Mouse (Mus musculus) thymus, postnatal 25 days (tissue): ENCODE results near the gene Man2a1.

ENCODE experiments used
- DNase-seq: peaks from one replicate; pipeline ENCODE4 v3.0.0; 2022

The Man2a1 gene

GRCm38 (mm10) chr17:64764175-64765122 is 163.9 kb downstream of the Man2a1 start:
- DNase-seq, result no peak

DNA sequence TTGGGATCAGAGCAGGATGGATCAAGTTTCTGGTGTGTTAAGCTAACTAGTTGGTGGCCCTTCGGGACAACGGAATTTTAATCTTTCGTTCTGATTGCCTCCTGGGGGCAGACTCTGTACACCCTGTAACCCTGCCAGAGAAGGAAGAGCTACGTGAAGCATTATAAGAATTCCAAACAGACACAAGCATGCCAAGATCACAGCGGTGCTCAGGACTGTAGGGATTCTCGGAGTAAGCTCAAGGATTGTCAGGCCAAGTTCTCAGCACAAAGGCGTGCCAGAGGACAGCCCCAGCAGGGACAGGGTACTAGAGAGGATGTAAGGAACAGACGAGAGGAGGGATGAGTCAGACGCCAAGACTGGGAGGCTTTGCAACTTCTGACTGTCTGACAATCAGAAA is 164.8 kb downstream of the Man2a1 start:
- no peak for DNase-seq

- no peak for DNase-seq
Measured at GRCm38 (mm10) chr17:64766507-64766906, 166.0 kb downstream of the Man2a1 start.

DNA sequence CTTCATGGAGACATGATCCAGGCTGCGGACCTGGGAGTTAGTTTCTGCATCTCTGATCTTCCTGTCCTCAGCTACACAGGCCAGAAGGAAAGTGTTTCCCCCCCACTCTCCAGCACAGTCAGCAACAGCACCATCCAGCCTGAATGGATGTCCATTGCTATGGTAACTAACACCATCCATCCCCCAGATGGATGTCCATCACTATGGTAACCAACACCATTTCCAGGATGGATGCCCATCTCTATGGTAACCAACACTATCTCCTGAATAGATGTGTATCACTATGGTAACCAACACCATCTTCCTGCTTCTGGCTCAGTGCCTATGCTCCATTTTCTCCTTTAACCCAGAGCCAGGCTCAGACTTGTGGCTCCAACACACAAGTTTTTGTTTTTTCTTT is 169.7 kb downstream of the Man2a1 start:
- DNase-seq, result no peak

DNA sequence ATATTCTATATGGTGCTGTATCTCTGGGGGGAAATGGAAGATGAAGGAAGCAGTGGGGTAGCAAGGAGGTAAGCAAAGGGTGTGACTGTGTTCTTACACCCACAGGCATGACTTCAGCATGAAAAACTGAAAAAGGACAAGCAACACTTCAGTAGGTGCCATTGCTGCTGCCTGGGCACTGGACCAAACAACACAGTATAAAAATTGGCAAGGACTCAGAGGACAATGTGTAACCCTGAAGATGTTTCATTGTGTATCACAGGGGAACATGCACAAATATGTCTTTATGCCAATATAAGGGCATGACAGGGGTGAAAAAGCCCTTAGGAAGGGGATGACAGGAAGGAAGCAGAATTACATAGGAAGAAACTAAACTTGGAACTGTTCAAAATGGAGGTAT is 172.1 kb downstream of the Man2a1 start:
- DNase-seq, result no peak

DNA sequence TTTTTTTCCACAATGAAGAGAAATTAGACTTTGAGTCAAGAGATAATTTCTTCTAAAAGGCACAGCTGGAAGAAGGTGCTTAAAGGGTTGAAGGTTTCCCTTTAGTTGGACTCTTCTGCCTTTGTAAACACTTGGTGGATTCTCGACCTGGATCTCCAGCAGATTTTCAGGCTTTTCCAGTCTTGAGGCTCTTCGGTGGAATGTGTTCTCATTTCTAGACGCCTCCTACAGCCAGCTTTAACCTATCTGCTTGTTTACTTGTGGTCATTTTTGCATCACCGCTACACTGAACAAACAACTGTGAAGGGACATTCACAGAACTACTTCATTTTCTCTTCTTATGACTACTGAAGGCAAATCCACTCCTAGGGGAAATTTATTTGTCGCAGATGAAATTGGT is 173.7 kb downstream of the Man2a1 start:
- DNase-seq, result no peak

DNA sequence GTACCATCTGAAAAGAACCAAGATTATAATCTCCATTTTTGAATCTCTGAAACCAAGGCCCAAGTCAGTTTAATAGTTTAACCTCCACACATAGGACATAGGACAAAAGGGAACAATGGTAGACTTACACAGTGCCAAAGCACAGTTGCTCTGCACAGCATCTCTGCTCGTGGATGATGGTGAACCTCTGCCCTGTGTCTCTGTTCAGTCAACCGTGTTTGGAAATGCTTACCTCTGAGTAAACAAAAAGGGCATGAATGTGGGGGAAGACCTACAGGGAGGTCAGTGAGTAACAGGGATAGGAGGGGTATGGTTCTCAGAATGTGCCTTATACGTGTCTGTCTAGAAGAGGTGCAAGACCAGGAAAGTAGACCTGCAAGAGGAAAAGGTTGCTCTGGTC is 177.8 kb downstream of the Man2a1 start:
- no peak for DNase-seq

DNA sequence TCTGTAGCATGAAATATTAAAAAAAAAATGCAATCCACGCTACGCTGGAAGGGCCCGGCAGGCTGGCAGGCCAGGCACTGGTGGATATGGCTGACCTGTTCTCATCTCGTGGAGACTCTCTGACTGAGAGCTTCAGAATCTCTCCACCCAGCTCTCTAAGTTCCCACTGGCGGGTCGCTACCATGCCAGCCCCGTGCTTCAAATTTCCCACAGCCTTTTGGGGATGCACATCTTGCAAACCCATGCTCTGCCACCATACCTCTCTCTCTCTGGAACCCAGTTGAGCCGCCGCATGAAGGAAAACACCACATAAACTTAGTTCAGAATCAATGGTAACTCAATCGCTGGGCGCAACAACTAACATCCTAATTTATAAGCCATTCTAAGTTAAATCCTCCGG is 178.2 kb downstream of the Man2a1 start:
- DNase-seq, result no peak

DNA sequence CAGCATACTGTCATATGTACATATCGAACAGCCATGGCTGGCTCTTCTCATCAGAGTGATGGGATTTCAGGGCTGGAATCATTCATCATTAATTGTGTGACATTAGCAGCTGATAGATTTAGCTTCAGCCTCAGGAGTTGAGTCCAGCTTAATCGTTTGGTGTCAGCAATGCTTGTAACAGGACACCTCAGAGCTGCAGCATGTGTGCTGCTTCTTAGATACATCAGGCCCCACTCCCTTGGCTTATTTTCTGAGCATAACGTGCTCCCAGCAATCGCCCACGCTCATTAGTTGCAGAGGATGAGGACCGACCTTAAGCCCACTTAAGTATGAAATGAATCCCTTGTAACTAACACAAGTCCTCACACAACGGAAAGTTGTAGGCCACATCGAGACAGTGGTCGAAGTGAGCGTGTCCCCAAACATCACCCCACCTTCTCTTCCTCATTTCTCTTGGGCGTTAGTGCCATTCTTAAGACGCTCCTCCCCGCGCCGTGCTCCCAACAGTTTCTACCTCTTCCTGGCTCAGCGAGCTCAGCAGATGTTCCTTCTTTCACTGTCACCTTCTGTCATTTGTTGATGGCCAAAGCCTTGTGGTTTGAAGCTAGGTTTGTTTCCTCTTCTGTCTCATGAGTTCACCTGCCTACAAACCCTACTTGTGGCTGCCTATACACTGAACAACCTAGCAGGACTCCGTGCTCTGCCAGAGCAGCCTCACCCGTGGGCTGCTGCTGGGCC is 180.4 kb downstream of the Man2a1 start:
- no peak for DNase-seq

DNA sequence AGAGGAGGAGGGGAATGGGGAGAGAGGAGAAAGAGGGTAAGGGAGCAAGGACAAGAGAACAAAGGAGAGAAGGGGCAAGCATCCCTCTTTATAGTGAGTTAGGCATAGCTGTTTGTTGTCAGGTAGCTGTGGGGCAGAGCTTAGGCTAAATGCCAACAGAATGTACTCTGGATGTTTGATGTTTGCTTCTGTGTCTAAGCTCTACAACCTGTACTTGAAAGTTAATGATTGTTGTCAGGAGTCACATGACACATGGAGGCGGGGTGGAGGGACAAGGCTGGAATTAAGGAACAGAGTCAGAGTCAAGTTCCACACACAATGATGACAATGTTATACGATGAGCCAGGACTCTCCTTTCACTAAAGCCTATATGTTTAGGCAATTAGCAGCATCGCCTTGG is 181.8 kb downstream of the Man2a1 start:
- no peak for DNase-seq

GRCm38 (mm10) chr17:64785961-64786360 is 185.4 kb downstream of the Man2a1 start:
- no peak for DNase-seq

GRCm38 (mm10) chr17:64788301-64788700 is 187.8 kb downstream of the Man2a1 start:
- DNase-seq, result no peak

- DNase-seq, result no peak
Measured at GRCm38 (mm10) chr17:64789175-64789574, 188.6 kb downstream of the Man2a1 start.

GRCm38 (mm10) chr17:64792076-64792475 is 191.5 kb downstream of the Man2a1 start:
- no peak for DNase-seq

GRCm38 (mm10) chr17:64792623-64793022 is 192.1 kb downstream of the Man2a1 start:
- no peak for DNase-seq

DNA sequence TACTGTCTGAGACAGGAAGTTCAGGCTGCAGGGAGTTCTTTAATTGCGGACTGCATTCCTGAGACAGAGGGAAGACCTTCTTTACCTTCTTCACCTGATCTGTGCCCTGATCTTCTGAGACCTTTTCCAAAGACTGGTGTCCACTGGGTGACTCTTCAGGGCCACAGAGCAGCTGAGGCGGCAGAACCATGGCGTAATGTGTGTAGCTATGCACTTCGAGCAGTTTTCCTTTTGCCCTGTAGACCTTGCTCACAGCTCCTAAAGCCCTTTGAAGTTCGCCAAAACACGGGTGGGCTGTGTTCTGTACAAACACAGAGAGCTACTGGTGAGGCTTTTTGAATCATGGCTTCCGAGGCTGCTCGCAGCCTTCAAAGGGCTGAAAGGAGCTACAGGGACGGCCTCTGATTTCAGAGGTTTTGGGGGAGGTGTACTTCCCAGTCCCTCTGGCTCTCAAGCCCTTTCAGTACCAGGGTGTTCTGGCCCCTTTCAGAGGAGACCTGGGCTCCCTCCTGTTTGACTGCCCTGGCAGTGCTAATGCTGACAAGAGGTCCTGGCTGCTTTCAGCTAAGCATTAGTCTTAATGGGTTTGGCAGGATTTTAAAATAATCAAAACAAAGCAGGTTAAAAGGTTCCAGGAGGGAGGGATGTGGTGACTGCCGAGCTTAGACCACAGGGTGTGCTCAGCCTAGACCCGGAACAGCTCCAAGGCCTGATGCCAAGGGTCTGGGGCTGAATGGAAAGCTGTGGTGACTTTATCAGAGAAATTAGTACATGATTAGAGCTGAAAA is 201.8 kb downstream of the Man2a1 start:
- DNase-seq, result no peak

GRCm38 (mm10) chr17:64802956-64803275 is 202.4 kb downstream of the Man2a1 start:
- no peak for DNase-seq
